Mouse (Mus musculus) ovary, adult 2 months (tissue): ENCODE data around the gene Odf2l. TPM values are rescaled to one million over a fixed set of nuclear protein-coding genes. Genes with fewer than 3 reads are reported as not detected.

ENCODE experiments used
- polyA plus RNA-seq: library from polyadenylated mRNA; depleted of rRNA; stranded (reverse); fragments of >200 nt; gene quantifications from 2 replicates; pipeline ENCODE4 v1.2.3, GENCODE M21; 2012; rRNA removed

The Odf2l gene
- 2.4 and 2.6 TPM in 2 replicates for polyA plus RNA-seq

DNA sequence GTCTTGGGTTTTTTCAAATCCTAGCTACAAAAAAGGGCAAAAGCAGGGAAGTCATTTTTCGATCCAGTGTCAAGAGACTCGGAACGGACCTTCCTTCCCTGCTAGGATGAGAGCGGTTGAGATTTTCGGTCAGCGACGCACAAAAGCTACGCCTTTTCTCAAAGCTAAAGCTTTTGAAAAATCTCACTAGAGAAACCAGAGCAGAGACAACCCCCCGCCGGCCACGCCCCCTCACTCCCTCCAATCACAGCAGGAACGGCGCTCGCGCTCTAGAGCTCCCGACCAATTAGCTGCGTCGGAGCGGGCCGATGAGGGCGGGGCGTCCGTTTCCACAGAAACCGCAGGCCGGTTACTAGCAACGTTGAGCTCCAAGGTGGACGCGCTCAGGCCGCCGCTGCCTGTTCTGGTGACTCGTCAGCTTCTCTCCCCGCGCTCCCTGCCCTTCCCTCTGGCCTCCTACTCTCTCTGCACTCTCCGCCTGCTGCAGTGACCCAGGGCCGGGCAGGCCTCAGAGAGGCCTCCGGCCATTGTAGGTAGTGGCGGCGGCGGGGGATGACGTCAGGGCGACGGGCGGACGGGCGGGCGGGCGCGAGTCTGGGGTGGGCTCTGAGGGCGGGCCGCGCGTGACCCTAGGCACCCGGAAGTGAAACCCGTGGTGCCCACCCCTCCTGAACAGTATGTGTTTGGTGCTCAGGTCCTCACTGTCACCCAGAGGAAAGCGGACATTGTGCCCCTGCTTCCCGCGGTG lies at the start of gene Odf2l:
Gene Odf2l (plus strand): TSS at position 335 of the 748 bp plus-strand sequence.

DNA sequence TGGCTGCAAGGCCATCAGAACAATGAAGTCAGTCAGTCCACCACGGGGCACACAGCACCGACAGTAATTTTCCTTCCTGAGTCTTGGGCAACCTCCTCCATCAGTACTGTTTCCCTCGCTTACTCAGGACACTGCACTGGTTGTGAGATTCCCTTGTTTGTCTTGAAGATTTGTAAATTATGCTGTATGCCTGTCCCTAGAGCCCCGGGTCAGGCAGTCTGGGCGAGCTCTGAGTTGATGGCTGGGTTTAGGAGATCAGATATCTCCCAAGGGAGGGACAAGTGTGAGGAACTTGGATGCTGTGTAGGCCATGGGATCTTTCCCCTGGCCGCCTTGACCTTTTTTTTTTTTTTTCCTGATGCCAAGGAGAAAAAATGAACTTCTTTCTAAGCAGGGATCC lies 19.1 kb upstream of the Odf2l start, which contains the start of gene Clca2:
Gene Clca2 (minus strand): TSS at position 153 of the 400 bp plus-strand sequence.

Other genes with a start within 250 kb of the Odf2l start
- gene Clca4b, start 186.1 kb upstream of the Odf2l start, polyA plus RNA-seq = 0.03 and 0.05 TPM in 2 replicates
- gene Clca4a, start 143.5 kb upstream of the Odf2l start, polyA plus RNA-seq = 0.06 TPM in 1 of 2 replicates, not detected in the other
- 3.7 and 4.6 TPM in 2 replicates for gene Clca1, start 85.8 kb upstream of the Odf2l start, polyA plus RNA-seq
- 0.36 and 0.42 TPM in 2 replicates for gene Clca2, start 19.1 kb upstream of the Odf2l start, polyA plus RNA-seq
- 0.25 and 1.7 TPM in 2 replicates for gene Col24a1, start 173.9 kb downstream of the Odf2l start, polyA plus RNA-seq